Mouse (Mus musculus) kidney, adult 10 weeks (tissue): ENCODE results near the gene Alg12. TPM values are rescaled to one million over a fixed set of nuclear protein-coding genes. Genes with fewer than 3 reads are reported as not detected.

Experiments used
- polyA plus RNA-seq: library from polyadenylated mRNA; stranded (reverse); fragments of 350-450 nt; fragmentation: Illumina TruSeq; extraction: RNeasy Lipid Tissue Mini Kit (QIAGEN cat#74804); gene quantifications from one replicate; pipeline ENCODE4 v1.2.3, GENCODE M21; 2014; ENCODE audit warnings: low read depth, low replicate concordance

Gene Alg12
- polyA plus RNA-seq: 3.8 TPM

GRCm38 (mm10) chr15:88819026-88819905 is at the start of gene Alg12, which contains the start of gene Creld2:
Alg12 (minus strand) TSS chr15:88819318.
Creld2 (plus strand) TSS chr15:88819646.

GRCm38 (mm10) chr15:88861772-88862622 is 42.9 kb upstream of the Alg12 start, which contains the start of gene Pim3:
Pim3 (plus strand) TSS chr15:88862186.

Other genes starting within 250 kb of the Alg12 start
- not detected for gene Zdhhc25, start 219.0 kb downstream of the Alg12 start, polyA plus RNA-seq
- gene Brd1, start 85.1 kb downstream of the Alg12 start, polyA plus RNA-seq: 14.7 TPM
- gene Zbed4, start 67.7 kb downstream of the Alg12 start, polyA plus RNA-seq: 16.1 TPM
- 7.0 TPM for gene Creld2, start 328 bp upstream of the Alg12 start, polyA plus RNA-seq
- 4.6 TPM for gene Pim3, start 42.9 kb upstream of the Alg12 start, polyA plus RNA-seq
- not detected for gene Ttll8, start 135.1 kb upstream of the Alg12 start, polyA plus RNA-seq
- not detected for gene Mlc1, start 159.7 kb upstream of the Alg12 start, polyA plus RNA-seq
- gene Mov10l1, start 163.6 kb upstream of the Alg12 start, polyA plus RNA-seq: not detected
- gene Panx2, start 240.4 kb upstream of the Alg12 start, polyA plus RNA-seq: not detected